In genomic region chr2:144128038-144128402, GRCm38 (mm10) we compare ENCODE assay signal across 14 mouse cellular contexts.
DNase-seq lines count a peak whose midpoint lies in the region; ATAC-seq and TF ChIP-seq lines count a peak whose summit lies in the region.
"Had no signal": no experiment of that assay in that cellular context is flagged by ENCODE, and none has a peak within 500 bp of the region (broad histone marks: within the 10 kb centered on the region; RNA-seq: fewer than 3 reads in every experiment).

No protein-coding gene starts in this region.

- no peak overlapping the region for H3K4me2 ChIP-seq in kidney, embryonic 16.5 days (replicated peaks; ENCODE audit: low read depth, low read length)
- no peak overlapping the region for H3K4me2 ChIP-seq in intestine, embryonic 16.5 days (ENCODE audit: low read depth, low read length)
- H3K4me2 ChIP-seq: limb, embryonic 13.5 days had no signal

- H3K36me3 ChIP-seq in kidney, embryonic 16.5 days (ENCODE audit: insufficient read depth, low read length) = no peaks in the 10 kb centered on the region
- H3K36me3 ChIP-seq in intestine, embryonic 16.5 days (ENCODE audit: control insufficient read depth, insufficient read depth, low read length) = no peaks in the 10 kb centered on the region
- H3K36me3 ChIP-seq: limb, embryonic 13.5 days had no signal

- peak; percentile 14 to 23 for DNase-seq in frontal cortex, postnatal 10 days (ENCODE audit: low spot score in 2 of 2)
- no peak for DNase-seq in frontal cortex, postnatal 36 days (ENCODE audit: low spot score in 2 of 2)
- peak; percentile 48 to 57 for DNase-seq in right cerebral cortex, postnatal 10 days (ENCODE audit: low spot score in 2 of 2)
- no peak for DNase-seq in right cerebral cortex, postnatal 36 days (ENCODE audit: low spot score in 2 of 2)
- DNase-seq in gastrocnemius, postnatal 10 days = no peak
- DNase-seq in left cerebral cortex, adult 2 months (ENCODE audit: extremely low spot score in 1 of 2, low spot score in 2 of 2) = no peak
- DNase-seq: cerebellum, adult 11-12 months; heart, adult 2 months; heart, postnatal 10 days; lung, postnatal 36 days; thymus, postnatal 14 days had no signal

- peak overlapping the region; percentile 58 for H3K27ac ChIP-seq in kidney, embryonic 16.5 days (ENCODE audit: low read length)
- no peak overlapping the region for H3K27ac ChIP-seq in intestine, embryonic 16.5 days (ENCODE audit: low read length)
- H3K27ac ChIP-seq in left cerebral cortex, adult 2 months = no peak overlapping the region
- H3K27ac ChIP-seq: heart, adult 2 months; limb, embryonic 13.5 days had no signal

- no peaks in the 10 kb centered on the region for H3K9me3 ChIP-seq in kidney, embryonic 16.5 days (ENCODE audit: low read length)
- H3K9me3 ChIP-seq in intestine, embryonic 16.5 days (ENCODE audit: control insufficient read depth, low read length) = no peaks in the 10 kb centered on the region

- intact Hi-C loops in left cerebral cortex, adult 2 months (cut with DNase I) = no loop called here

- no peak overlapping the region for H3K9ac ChIP-seq in kidney, embryonic 16.5 days (replicated peaks; ENCODE audit: low read length)
- H3K9ac ChIP-seq in intestine, embryonic 16.5 days (ENCODE audit: low read depth, low read length) = no peak overlapping the region
- H3K9ac ChIP-seq: limb, embryonic 13.5 days had no signal

- no peak for TF ChIP-seq CTCF in left cerebral cortex, adult 2 months (IDR thresholded peaks at IDR 0.05)

- ATAC-seq in kidney, embryonic 16.5 days (ENCODE audit: low FRiP score, low TSS enrichment) = no peak
- ATAC-seq in intestine, embryonic 16.5 days = no peak

- H3K27me3 ChIP-seq in kidney, embryonic 16.5 days (ENCODE audit: insufficient read depth, low read length) = no peaks in the 10 kb centered on the region
- no peaks in the 10 kb centered on the region for H3K27me3 ChIP-seq in intestine, embryonic 16.5 days (replicated peaks; ENCODE audit: control insufficient read depth, insufficient read depth, low read length)
- H3K27me3 ChIP-seq: limb, embryonic 13.5 days had no signal

- peaks cover 12% of the 10 kb centered on the region; the same call in 1 of the 2 replicates for H3K4me1 ChIP-seq in kidney, embryonic 16.5 days (ENCODE audit: insufficient read depth, low read length)
- no peaks in the 10 kb centered on the region for H3K4me1 ChIP-seq in intestine, embryonic 16.5 days (ENCODE audit: control insufficient read depth, insufficient read depth, low read length)

- no peak overlapping the region for H3K4me3 ChIP-seq in kidney, embryonic 16.5 days (ENCODE audit: low read length)
- no peak overlapping the region for H3K4me3 ChIP-seq in intestine, embryonic 16.5 days (ENCODE audit: low read length)
- H3K4me3 ChIP-seq in left cerebral cortex, adult 2 months = no peak overlapping the region
- H3K4me3 ChIP-seq: heart, adult 2 months; limb, embryonic 13.5 days had no signal

- 71% methylated on average over 3 of the region's 3 CpGs for WGBS in kidney, embryonic 16.5 days
- 86% methylated on average over 3 of the region's 3 CpGs for WGBS in intestine, embryonic 16.5 days

Comparison
In these comparisons a context has a peak if more than half of its experiments do, and no peak if none do; other contexts are left out.
1. DNase-seq: peak in frontal cortex, postnatal 10 days (2 of 2) and right cerebral cortex, postnatal 10 days (2 of 2); none in frontal cortex, postnatal 36 days (0 of 2), right cerebral cortex, postnatal 36 days (0 of 2), gastrocnemius, postnatal 10 days (single experiment) and left cerebral cortex, adult 2 months (0 of 2).